Mouse (Mus musculus) intestine, embryonic 14.5 days (tissue): ENCODE data around the gene Ice2. TPM values are rescaled to one million over a fixed set of nuclear protein-coding genes. Genes with fewer than 3 reads are reported as not detected.

Source experiments
- ATAC-seq: fragments of 200-750 bp; cut with Nextera tagmentation; replicated peaks from 2 replicates; pipeline ENCODE4 v1.8.0; 2017; ENCODE audit warnings: low read depth, moderate number of reproducible peaks, moderate TSS enrichment, moderate library complexity; ENCODE audit not compliant: low FRiP score, low TSS enrichment
- DNase-seq: peaks from one replicate; pipeline ENCODE4 v3.0.0-alpha.2; 2018; ENCODE audit warnings: low spot score
- H3K27ac ChIP-seq: fragments of 300-500 bp; sonication (generic); 2 replicates; pipeline ENCODE4 v1.5.1; 2014; ENCODE audit warnings: low read depth, mild to moderate bottlenecking, control low read depth
- H3K27me3 ChIP-seq: fragments of 300-500 bp; sonication (generic); replicated peaks from 2 replicates; pipeline ENCODE4 v1.6.1; 2014; ENCODE audit warnings: low read length, control low read depth; ENCODE audit not compliant: control insufficient read depth, insufficient read depth
- H3K36me3 ChIP-seq: fragments of 300-500 bp; sonication (generic); 2 replicates; pipeline ENCODE4 v1.6.1; 2014; ENCODE audit warnings: low read length, control low read depth; ENCODE audit not compliant: control insufficient read depth, insufficient read depth
- H3K4me1 ChIP-seq: fragments of 300-500 bp; sonication (generic); replicated peaks from 2 replicates; pipeline ENCODE4 v1.6.1; 2014; ENCODE audit warnings: low read length, control low read depth, mixed read lengths; ENCODE audit not compliant: control insufficient read depth, insufficient read depth
- H3K4me2 ChIP-seq: fragments of 300-500 bp; sonication (generic); 2 replicates; pipeline ENCODE4 v1.6.1; 2014; ENCODE audit warnings: low read length
- H3K4me3 ChIP-seq: fragments of 300-500 bp; sonication (generic); 2 replicates; pipeline ENCODE4 v1.5.1; 2014; ENCODE audit warnings: low read depth, low read length, control low read depth, mixed read lengths
- H3K9ac ChIP-seq: fragments of 300-500 bp; sonication (generic); 2 replicates; pipeline ENCODE4 v1.6.1; 2014; ENCODE audit warnings: mild to moderate bottlenecking, low read length
- H3K9me3 ChIP-seq: fragments of 300-500 bp; sonication (generic); 2 replicates; pipeline ENCODE4 v1.6.1; 2016; ENCODE audit warnings: low read length, control low read depth; ENCODE audit not compliant: control insufficient read depth
- WGBS: fragments of 180-500 bp; shearing (Covaris S2); extraction: QIAGEN DNeasy Blood & Tissue Kit; methylation state at CpG from one replicate; pipeline ENCODE4 v1.1.7; 2014; 5-methylcytosine and 5-hydroxymethylcytosine counted together
- polyA plus RNA-seq: library from polyadenylated mRNA; unstranded; fragments of >200 nt; fragmentation: Nextera tagmentation; extraction: Ambion mirVana; gene quantifications from 2 replicates; pipeline ENCODE4 v1.2.1, GENCODE M21; 2014

Ice2 gene
- polyA plus RNA-seq = 17.4 and 19.2 TPM in 2 replicates

DNA sequence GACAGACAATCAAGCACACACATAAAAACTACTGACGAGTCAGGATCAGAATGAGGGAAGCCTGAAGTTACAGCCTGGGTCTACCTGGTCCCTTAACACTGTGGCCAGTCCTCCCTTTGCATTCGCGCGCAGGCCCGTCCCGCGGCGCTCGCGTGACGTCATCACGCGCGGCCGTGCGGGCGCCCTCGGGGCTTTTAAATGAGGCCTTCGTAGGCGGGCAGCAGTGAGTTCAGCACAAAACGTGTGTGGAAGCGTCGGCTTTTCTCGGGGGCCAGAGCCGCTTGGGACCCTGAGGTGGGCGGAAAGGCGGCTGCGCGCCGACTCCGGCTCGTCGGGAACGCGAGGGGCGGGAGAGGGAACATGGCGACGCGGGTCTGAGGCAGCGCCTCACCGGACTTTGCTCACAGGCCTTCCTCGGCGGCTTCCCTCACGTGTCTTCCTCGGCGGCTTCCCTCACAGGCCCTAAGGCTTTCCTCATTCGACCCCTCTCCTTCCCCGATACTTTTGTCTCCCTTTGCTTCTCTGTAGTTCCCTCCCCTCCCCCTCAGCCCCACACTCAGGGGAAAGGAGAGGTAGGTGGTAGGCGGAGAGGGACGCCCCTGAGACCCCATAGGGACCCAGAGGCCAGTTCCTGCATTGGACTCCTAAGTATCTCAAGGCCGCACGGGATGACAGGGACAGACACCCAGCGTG is at the start of gene Ice2:
Ice2 (plus strand) TSS at position 147 of the 693 bp plus-strand sequence.
- under 1% methylated on average over 51 of the region's 53 CpGs for WGBS

DNA sequence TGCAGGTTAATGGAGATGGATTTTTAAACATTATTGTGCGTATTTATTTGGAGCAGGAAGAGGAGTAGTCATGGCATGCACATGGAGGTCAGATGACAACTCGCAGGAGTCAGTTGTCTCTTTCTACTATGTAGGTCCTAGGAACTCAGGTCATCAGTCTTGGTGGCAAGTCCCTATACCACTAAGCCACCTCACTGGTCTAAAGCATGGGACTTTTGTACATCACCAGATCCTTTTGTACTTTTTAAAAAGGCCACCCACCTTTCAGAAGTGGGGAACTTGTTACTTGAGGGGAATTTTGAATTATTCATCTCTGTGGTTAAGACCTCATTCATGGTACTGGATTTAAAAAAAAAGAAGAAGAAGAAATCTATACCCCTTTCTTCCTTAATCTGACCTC is 48.2 kb upstream of the Ice2 start:
- Histone ChIP-seq H3K9me3 (no peaks in the 10 kb centered on the region), H3K4me3 (no peak overlapping the region), H3K36me3 (no peaks in the 10 kb centered on the region), H3K4me1 (no peaks in the 10 kb centered on the region), H3K9ac (no peak overlapping the region), H3K27ac (no peak overlapping the region), H3K4me2 (no peak overlapping the region), H3K27me3 (no peaks in the 10 kb centered on the region)
- no peak for ATAC-seq
- no peak for DNase-seq
- WGBS = 89% methylated on average over 2 of the region's 2 CpGs

More for the DNA sequence above, at the start of gene Ice2:
- DNase-seq (peak; percentile 89), ATAC-seq (peak; percentile 91)
- Histone ChIP-seq H3K9ac (peak within 1 kb of the TSS; percentile 92), H3K27ac (peak within 1 kb of the TSS; percentile 97), H3K4me1 (0 out of 2 replicates have a peak, but pooled peaks cover 3% of the 10 kb centered on the region), H3K36me3 (peaks cover 5% of the 10 kb centered on the region; the same call in 1 of the 2 replicates), H3K4me2 (peak within 1 kb of the TSS; percentile 94), H3K4me3 (peak within 1 kb of the TSS; percentile 79), H3K9me3 (no peaks in the 10 kb centered on the region), H3K27me3 (no peaks in the 10 kb centered on the region)

DNA sequence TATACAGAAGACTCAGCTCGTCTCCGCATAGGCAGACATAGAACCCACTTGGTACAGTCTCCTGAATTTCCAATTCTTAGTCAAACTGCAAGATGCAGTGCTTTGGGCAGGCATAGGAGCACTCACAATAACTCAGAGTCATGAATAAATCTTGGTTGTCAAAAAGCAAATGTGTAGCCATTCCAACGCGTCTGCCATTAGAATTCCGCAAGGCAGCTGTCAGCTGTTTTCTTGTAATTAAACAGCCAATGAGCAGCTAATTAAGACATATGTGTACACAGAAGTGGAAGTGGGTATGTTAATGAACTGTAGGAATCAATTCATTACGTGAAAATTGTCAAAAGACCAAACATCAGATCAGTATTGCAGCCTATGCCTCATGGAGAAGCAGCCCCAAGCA is 43.5 kb upstream of the Ice2 start:
- ATAC-seq (no peak), DNase-seq (no peak)
- no peak overlapping the region for H3K9ac ChIP-seq
- H3K9me3 ChIP-seq = no peaks in the 10 kb centered on the region
- H3K4me3 ChIP-seq = no peak overlapping the region
- H3K36me3 ChIP-seq = no peaks in the 10 kb centered on the region
- no peaks in the 10 kb centered on the region for H3K4me1 ChIP-seq
- no peaks in the 10 kb centered on the region for H3K27me3 ChIP-seq
- 82% methylated on average over 6 of the region's 6 CpGs for WGBS
- H3K27ac ChIP-seq = no peak overlapping the region
- H3K4me2 ChIP-seq = no peak overlapping the region

DNA sequence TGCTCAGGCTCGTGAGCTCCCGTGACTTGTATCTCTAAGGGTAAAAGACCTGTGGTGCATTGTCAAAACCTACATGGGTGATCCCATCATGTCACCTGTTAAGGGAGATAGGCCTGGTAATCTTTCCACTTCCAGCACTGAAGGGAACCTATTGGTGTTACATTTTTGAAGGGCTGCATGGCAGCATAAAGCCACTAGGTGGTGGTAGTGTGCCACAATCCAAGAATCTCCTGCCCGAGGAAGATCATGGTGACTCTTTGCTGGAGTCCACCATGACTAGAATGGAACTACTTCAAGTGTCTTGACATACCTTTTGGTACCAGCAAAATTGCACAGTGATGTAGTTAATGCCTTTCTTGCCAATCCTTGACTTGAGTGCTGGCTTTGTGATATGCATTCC is 39.9 kb upstream of the Ice2 start:
- no peaks in the 10 kb centered on the region for H3K27me3 ChIP-seq
- peak; percentile 82 for DNase-seq
- H3K4me2 ChIP-seq = no peak overlapping the region
- no peaks in the 10 kb centered on the region for H3K9me3 ChIP-seq
- H3K27ac ChIP-seq = no peak overlapping the region
- no peak overlapping the region for H3K4me3 ChIP-seq
- ATAC-seq = no peak
- WGBS = 34% methylated on average over 3 of the region's 3 CpGs
- H3K9ac ChIP-seq = no peak overlapping the region
- no peaks in the 10 kb centered on the region for H3K36me3 ChIP-seq
- no peaks in the 10 kb centered on the region for H3K4me1 ChIP-seq

DNA sequence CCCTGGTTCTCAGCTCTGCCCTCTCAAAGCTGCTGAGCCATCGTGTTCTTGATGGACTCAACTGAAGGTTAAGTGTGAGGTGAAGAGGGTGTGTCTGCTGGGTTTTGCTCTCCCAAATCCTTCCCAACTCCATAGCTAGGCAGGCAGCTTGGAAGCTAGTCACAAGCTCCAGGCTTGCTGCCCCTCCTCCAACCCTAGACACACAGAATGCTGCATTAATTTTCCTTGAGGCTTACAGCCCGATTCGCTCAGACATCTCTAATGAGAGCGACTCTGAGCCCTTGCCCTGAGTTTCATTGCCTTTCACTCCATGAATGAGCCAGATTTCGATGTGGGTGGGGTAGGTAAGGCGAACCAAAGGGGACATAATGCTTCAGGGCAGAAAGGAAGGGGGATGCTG is 38.9 kb upstream of the Ice2 start:
- no peak overlapping the region for H3K4me3 ChIP-seq
- H3K27ac ChIP-seq = no peak overlapping the region
- H3K9me3 ChIP-seq = no peaks in the 10 kb centered on the region
- no peak overlapping the region for H3K9ac ChIP-seq
- no peak for ATAC-seq
- H3K27me3 ChIP-seq = no peaks in the 10 kb centered on the region
- no peaks in the 10 kb centered on the region for H3K4me1 ChIP-seq
- H3K4me2 ChIP-seq = no peak overlapping the region
- no peak for DNase-seq
- H3K36me3 ChIP-seq = no peaks in the 10 kb centered on the region
- 83% methylated on average over 6 of the region's 6 CpGs for WGBS

DNA sequence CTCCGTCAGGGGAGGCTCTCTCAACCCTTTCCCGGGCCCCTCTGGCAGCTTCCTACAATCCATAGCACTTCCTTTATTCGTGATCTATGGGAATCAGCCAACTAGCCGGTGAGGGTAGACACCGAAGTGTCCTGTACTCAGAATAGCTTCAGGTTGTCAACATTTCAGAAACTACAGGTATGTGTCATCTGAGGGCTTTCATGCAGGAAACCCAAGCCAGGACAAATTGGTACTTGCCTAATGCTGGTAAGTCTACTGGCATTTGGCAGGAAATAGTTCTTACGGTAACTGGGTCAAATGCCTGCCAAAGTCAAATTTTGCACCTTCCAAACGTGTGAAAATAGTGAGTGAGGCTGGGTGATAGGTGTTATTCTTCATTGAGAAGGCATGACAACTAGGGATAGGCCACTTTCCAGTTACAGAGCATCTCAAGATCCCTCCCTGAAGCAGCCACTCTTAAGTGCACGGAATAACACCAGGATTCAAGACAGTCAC is 35.7 kb upstream of the Ice2 start:
- Histone ChIP-seq H3K36me3 (0 out of 2 replicates have a peak, but pooled peaks cover 2% of the 10 kb centered on the region), H3K4me3 (no peak overlapping the region), H3K27ac (no peak overlapping the region), H3K4me2 (no peak overlapping the region), H3K9me3 (no peaks in the 10 kb centered on the region), H3K9ac (no peak overlapping the region), H3K27me3 (no peaks in the 10 kb centered on the region), H3K4me1 (no peaks in the 10 kb centered on the region)
- no peak for DNase-seq
- 82% methylated on average over 8 of the region's 8 CpGs for WGBS
- ATAC-seq = no peak

DNA sequence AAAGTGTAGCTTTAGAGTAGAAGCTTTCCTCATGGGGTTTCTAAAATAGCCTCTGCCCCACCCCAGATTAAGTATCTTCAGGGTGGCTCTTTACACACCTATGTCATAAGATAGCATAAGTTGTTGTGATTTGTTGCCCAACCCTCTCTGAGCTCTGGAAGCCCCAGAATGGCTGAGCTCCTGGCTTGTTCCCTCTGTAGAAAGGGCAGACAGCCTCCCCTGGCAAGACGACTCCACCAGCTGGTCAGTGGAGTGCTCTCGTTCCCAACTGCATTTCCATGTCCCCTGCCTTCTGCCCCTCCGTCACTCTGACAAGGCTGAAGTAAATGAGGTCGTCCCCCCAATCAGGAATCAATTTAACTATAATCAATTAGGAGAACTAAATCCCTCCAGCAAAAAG is 34.9 kb upstream of the Ice2 start:
- H3K36me3 ChIP-seq = 0 out of 2 replicates have a peak, but pooled peaks cover 2% of the 10 kb centered on the region
- H3K27me3 ChIP-seq = no peaks in the 10 kb centered on the region
- no peak overlapping the region for H3K9ac ChIP-seq
- H3K4me1 ChIP-seq = no peaks in the 10 kb centered on the region
- H3K4me2 ChIP-seq = no peak overlapping the region
- no peak overlapping the region for H3K4me3 ChIP-seq
- no peak overlapping the region for H3K27ac ChIP-seq
- 56% methylated on average over 4 of the region's 4 CpGs for WGBS
- no peaks in the 10 kb centered on the region for H3K9me3 ChIP-seq
- ATAC-seq = no peak
- no peak for DNase-seq

DNA sequence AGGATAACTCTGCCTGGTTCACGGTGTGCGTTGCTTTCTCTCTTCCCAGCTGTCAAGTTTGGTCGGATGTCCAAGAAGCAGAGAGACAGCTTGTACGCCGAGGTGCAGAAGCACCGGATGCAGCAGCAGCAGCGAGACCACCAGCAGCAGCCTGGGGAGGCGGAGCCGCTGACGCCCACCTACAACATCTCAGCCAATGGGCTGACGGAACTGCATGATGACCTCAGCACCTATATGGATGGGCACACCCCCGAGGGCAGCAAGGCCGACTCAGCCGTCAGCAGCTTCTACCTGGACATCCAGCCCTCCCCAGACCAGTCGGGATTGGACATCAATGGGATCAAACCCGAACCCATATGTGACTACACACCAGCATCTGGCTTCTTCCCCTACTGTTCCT is 33.6 kb upstream of the Ice2 start:
- Histone ChIP-seq H3K4me2 (no peak overlapping the region), H3K27me3 (no peaks in the 10 kb centered on the region), H3K4me1 (no peaks in the 10 kb centered on the region), H3K9me3 (no peaks in the 10 kb centered on the region), H3K9ac (no peak overlapping the region), H3K4me3 (no peak overlapping the region), H3K27ac (no peak overlapping the region), H3K36me3 (0 out of 2 replicates have a peak, but pooled peaks cover 2% of the 10 kb centered on the region)
- WGBS = 53% methylated on average over 16 of the region's 16 CpGs
- DNase-seq (no peak), ATAC-seq (no peak)

DNA sequence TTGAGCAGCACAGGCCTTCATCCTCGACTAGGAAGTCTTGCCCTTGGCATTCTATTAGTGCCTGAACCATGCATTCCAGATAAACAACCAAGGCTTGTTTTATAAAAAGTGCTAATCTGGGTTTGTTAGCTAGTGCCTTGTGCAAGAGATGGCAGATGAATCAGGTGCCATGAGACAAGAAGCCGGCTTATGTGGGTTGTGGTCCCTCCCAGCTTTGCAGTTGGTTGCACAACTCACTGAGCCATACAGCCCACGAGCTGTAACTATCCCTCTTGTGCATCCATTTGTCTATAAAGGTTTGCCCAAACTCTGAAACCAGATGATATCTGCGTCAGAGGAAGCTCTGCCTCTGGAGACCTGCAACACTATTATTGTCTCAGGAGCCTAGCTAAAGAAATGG is 30.7 kb upstream of the Ice2 start:
- H3K36me3 ChIP-seq = 0 out of 2 replicates have a peak, but pooled peaks cover 2% of the 10 kb centered on the region
- no peak overlapping the region for H3K9ac ChIP-seq
- H3K4me1 ChIP-seq = no peaks in the 10 kb centered on the region
- no peak for ATAC-seq
- H3K9me3 ChIP-seq = no peaks in the 10 kb centered on the region
- H3K27me3 ChIP-seq = no peaks in the 10 kb centered on the region
- no peak overlapping the region for H3K27ac ChIP-seq
- WGBS = 75% methylated on average over 4 of the region's 4 CpGs
- no peak overlapping the region for H3K4me3 ChIP-seq
- H3K4me2 ChIP-seq = no peak overlapping the region
- no peak for DNase-seq
